Mouse (Mus musculus): ENCODE results near the gene Akr1d1.

Akr1d1 gene

DNA sequence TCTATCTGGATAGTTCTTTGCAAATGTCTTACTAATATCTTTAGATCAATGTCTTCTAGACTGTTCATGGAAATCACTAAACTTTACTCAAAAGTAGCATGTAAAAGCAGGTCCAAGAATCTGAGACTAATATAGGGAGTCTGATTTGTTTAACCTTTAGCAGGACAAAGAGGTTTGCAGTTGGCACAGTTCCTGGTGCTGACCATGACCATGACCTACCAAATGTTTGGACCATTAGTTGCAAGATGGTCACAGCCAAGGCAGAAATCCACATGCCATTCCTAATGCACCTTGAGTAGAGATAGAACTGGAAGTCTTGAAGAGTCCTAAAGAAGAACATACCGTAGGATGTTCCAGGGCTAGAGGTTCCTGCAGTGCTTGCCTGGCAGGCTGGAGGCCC, 37.4 kb downstream of the Akr1d1 start:
- DNase-seq = no peak

- no peak for DNase-seq
These were observed 42.0 kb downstream of the Akr1d1 start for GRCm38 (mm10) chr6:37571939-37572338.

GRCm38 (mm10) chr6:37572935-37573334, 43.0 kb downstream of the Akr1d1 start:
- DNase-seq = no peak

GRCm38 (mm10) chr6:37580476-37580875, 50.5 kb downstream of the Akr1d1 start:
- no peak for DNase-seq

- DNase-seq = peak; percentile 75
These were observed 59.5 kb downstream of the Akr1d1 start for GRCm38 (mm10) chr6:37589340-37589962.

- no peak for DNase-seq
These were observed 60.8 kb downstream of the Akr1d1 start for GRCm38 (mm10) chr6:37590800-37591199.

- peak; percentile 70 for DNase-seq
These were observed 62.4 kb downstream of the Akr1d1 start for GRCm38 (mm10) chr6:37592101-37593032.

DNA sequence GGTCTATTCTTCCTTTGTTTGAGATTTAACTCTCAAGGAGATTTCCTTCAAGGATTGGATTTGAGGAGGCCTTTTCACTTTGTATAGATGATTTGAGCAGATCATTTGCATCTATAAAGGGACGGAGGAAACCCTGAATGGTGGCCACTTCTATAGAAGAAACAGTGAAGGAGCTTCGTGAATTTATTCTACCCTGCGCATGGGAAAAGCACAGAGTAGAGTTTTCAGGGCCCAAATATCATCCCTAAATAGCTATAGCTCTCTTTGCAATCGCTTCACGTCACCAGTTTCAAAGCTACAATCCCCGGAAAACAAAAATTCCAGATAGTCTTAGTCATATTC, 63.0 kb downstream of the Akr1d1 start:
- DNase-seq = no peak

GRCm38 (mm10) chr6:37593551-37594089, 63.6 kb downstream of the Akr1d1 start:
- no peak for DNase-seq

GRCm38 (mm10) chr6:37597088-37597487, 67.1 kb downstream of the Akr1d1 start:
- DNase-seq = no peak

GRCm38 (mm10) chr6:37598033-37598432, 68.1 kb downstream of the Akr1d1 start:
- no peak for DNase-seq

- DNase-seq = no peak
These were observed 71.1 kb downstream of the Akr1d1 start for GRCm38 (mm10) chr6:37600976-37601498.

DNA sequence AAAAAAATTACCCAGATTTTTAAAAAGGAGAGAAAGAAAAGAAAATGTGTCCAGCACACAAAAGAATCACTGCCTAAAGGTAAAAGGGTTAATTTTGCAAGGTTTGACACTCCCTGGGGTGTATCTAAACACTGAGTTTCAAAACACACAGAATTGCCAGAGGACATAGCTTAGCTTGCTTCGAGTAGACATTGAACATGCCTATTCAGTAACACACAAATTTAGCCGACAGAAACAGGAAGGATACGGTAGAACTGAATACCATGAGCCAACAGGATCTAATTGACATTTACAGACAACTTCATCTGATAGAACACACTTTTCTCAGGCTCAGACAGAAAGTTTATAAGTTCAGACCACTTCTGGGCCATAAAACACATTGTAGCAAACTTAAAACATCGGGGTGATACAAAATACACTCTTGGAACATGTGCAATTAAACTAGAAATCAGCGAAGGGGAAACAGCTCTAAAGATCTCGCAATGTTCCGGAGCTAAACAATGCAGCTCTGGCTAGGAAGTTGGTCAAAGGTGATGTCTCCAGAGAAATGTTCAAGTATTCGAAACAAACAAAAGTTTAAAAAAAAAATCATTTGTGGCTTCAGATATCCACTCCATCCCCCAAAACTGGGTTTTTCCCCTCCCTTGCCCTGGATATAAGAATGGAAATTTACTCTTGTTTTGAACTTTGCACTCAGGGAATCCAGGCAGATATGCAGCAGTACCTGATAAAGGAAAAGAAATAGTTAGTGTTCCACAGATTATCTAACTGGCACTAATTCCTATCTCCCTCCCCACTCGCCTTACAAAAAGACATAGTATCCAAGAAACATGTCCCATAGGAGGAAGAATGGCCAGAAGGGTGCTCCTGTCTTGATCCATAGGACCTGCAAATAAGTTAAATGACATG, 73.1 kb downstream of the Akr1d1 start:
- DNase-seq = peak; percentile 30

- DNase-seq = no peak
These were observed 74.4 kb downstream of the Akr1d1 start for GRCm38 (mm10) chr6:37604178-37604883.

GRCm38 (mm10) chr6:37604884-37605269, 74.9 kb downstream of the Akr1d1 start:
- no peak for DNase-seq

DNA sequence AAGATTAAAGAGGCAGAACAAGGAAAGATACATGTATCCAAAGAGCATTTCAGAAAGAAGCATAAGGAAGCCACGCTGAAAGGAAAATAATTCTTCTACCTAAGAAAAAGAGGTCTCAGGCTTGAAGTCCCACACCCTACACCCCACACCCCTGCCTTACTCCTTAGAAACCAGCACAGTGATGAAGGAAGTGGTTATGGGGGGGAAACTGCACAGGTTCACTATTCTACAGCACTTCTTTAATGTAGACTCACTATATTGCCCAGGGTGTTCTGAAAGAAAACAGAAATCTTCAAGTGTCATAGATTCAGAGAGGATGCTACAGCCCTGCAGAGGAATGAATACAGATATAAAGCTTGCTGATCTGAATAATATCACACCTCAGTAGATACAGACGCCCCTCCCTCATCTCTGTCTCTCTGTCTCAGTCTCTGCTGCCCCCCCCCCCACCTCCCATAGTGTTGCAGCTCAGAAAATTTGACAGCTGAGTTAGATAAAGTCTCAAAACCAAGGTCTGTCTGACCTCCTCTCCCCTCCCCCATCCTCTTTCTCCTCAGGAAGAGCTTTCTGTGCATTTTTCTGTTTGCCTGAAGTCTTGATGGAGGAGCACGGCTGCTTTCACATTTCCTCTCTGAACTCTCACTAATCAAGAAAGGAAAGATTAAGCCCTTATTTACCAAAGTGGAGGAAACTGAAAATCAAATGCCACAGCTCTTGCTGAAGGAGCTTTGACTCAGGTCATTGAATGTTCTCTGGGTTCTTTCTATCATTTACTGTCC, 77.7 kb downstream of the Akr1d1 start:
- DNase-seq = no peak

DNA sequence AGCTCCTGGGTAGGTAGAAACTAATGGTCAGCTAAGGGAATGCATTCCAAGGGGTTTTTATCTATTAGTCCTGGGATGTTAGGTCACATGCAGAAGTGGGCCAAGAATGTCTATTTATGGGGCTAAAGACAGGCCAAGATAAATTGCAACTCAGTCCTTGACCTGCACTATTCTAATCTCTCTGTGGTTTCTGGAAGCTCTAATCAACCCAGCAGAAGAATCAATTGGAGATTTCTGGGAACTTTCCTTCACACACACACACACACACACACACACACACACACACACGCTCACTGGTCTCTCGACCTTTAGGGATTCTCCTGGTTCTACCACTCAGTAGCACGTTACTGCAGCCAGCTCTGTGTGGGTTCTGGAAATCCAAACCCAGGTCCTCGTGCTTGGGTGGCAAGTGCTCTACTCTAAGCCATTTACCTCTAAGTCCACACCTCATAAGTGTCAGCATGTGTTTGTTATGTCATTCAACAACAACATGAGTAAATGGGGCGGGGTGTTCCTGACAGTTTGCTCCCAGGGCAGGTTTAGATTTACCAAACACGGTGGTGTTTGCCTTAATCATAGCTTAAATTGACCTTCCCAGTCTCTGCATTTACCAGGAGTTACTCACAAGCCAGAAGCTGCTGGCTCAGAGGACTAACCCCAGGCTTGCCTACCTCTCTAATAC, 82.8 kb downstream of the Akr1d1 start:
- DNase-seq = no peak

DNA sequence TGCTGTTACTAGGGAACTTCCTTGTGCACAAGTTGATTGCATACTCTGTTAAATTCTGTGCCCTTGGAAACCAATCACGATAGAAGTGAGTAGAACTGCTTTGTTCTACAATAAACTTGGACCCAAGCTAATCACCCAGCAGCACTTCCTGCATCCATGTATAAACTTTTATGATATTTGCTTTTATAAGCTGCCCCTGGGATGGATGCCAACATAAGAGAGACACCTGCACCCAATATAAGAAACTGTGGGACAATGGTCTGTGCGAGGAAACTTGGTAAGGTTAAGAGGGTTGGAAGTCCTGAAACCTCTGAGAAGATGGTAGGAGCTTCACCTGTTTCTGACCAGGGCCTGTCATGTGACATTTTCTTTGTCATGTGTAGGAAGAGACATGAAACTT, 85.5 kb downstream of the Akr1d1 start:
- DNase-seq = no peak

GRCm38 (mm10) chr6:37616136-37616535, 86.2 kb downstream of the Akr1d1 start:
- no peak for DNase-seq

- peak; percentile 68 for DNase-seq
These were observed 87.5 kb downstream of the Akr1d1 start for GRCm38 (mm10) chr6:37617431-37618011.

Measured in kidney, postnatal 14 days (tissue).